Mouse (Mus musculus): Measurements from ENCODE around the gene Olfr1201. TPM values are rescaled to one million over a fixed set of nuclear protein-coding genes. Genes with fewer than 3 reads are reported as not detected.

Gene Olfr1201
- not detected for polyA plus RNA-seq (2017; shearing (Covaris generic))

GRCm38 (mm10) chr2:88792736-88793135, at the start of gene Olfr1201:
TSS of gene Olfr1201 (plus strand) at chr2:88793036.
- ATAC-seq, result no peak

GRCm38 (mm10) chr2:88743379-88743778, 49.5 kb upstream of the Olfr1201 start:
- no peak for ATAC-seq

- ATAC-seq, result no peak
These were observed 41.6 kb upstream of the Olfr1201 start, which contains the start of gene Olfr1198 for GRCm38 (mm10) chr2:88751270-88751669. TSS of gene Olfr1198 (minus strand) at chr2:88751370.

GRCm38 (mm10) chr2:88760369-88760768, 32.5 kb upstream of the Olfr1201 start, which contains the start of gene Olfr1199:
TSS of gene Olfr1199 (minus strand) at chr2:88760469.
- no peak for ATAC-seq

GRCm38 (mm10) chr2:88770388-88770787, 22.4 kb upstream of the Olfr1201 start, which contains the start of gene Olfr1200:
TSS of gene Olfr1200 (minus strand) at chr2:88770488.
- ATAC-seq, result no peak

- no peak for ATAC-seq
These were observed 21.4 kb downstream of the Olfr1201 start, which contains the start of gene Olfr1202 for GRCm38 (mm10) chr2:88814196-88814595. TSS of gene Olfr1202 (plus strand) at chr2:88814496.

GRCm38 (mm10) chr2:88829437-88829836, 36.6 kb downstream of the Olfr1201 start, which contains the start of gene Olfr1205:
TSS of gene Olfr1205 (plus strand) at chr2:88829737.
- ATAC-seq, result no peak

- ATAC-seq, result no peak
These were observed 45.6 kb downstream of the Olfr1201 start for GRCm38 (mm10) chr2:88838477-88838876.

Other genes starting within 250 kb of the Olfr1201 start
- gene Olfr1188, start 236.1 kb upstream of the Olfr1201 start, polyA plus RNA-seq (2017; shearing (Covaris generic)), result not detected
- not detected for gene Olfr1189, start 206.6 kb upstream of the Olfr1201 start, polyA plus RNA-seq (2017; shearing (Covaris generic))
- gene Olfr1191-ps1, start 152.5 kb upstream of the Olfr1201 start, polyA plus RNA-seq (2017; shearing (Covaris generic)), result not detected
- under 1 TPM; 0.15 to 0.16 TPM for gene Olfr1192-ps1, start 144.5 kb upstream of the Olfr1201 start, polyA plus RNA-seq (2017; shearing (Covaris generic))
- gene Olfr1193, start 117.4 kb upstream of the Olfr1201 start, polyA plus RNA-seq (2017; shearing (Covaris generic)), result not detected
- under 1 TPM in 1 of 2 experiments, not detected in 1; 0.12 TPM for gene Olfr1195, start 103.8 kb upstream of the Olfr1201 start, polyA plus RNA-seq (2017; shearing (Covaris generic))
- gene Olfr1196, start 88.4 kb upstream of the Olfr1201 start, polyA plus RNA-seq (2017; shearing (Covaris generic)), result not detected
- under 1 TPM in 1 of 2 experiments, not detected in 1; 0.20 TPM for gene Olfr1197, start 60.7 kb upstream of the Olfr1201 start, polyA plus RNA-seq (2017; shearing (Covaris generic))
- under 1 TPM in 1 of 2 experiments, not detected in 1; 0.09 TPM for gene Olfr1198, start 41.7 kb upstream of the Olfr1201 start, polyA plus RNA-seq (2017; shearing (Covaris generic))
- gene Olfr1199, start 32.6 kb upstream of the Olfr1201 start, polyA plus RNA-seq (2017; shearing (Covaris generic)), result not detected
- under 1 TPM in 1 of 2 experiments, not detected in 1; 0.11 TPM for gene Olfr1200, start 22.5 kb upstream of the Olfr1201 start, polyA plus RNA-seq (2017; shearing (Covaris generic))
- gene Olfr1202, start 21.5 kb downstream of the Olfr1201 start, polyA plus RNA-seq (2017; shearing (Covaris generic)), result not detected
- gene Olfr1205, start 36.7 kb downstream of the Olfr1201 start, polyA plus RNA-seq (2017; shearing (Covaris generic)), result not detected
- gene Olfr1204, start 56.3 kb downstream of the Olfr1201 start, polyA plus RNA-seq (2017; shearing (Covaris generic)), result not detected
- gene Olfr1206, start 70.2 kb downstream of the Olfr1201 start, polyA plus RNA-seq (2017; shearing (Covaris generic)), result not detected
- gene Olfr1208, start 109.3 kb downstream of the Olfr1201 start, polyA plus RNA-seq (2017; shearing (Covaris generic)), result under 1 TPM in 1 of 2 experiments, not detected in 1; 0.11 TPM
- not detected for gene Olfr1209, start 122.1 kb downstream of the Olfr1201 start, polyA plus RNA-seq (2017; shearing (Covaris generic))
- not detected for gene Olfr1211, start 145.1 kb downstream of the Olfr1201 start, polyA plus RNA-seq (2017; shearing (Covaris generic))
- gene Olfr1212, start 160.9 kb downstream of the Olfr1201 start, polyA plus RNA-seq (2017; shearing (Covaris generic)), result not detected
- not detected for gene Gm13762, start 187.2 kb downstream of the Olfr1201 start, polyA plus RNA-seq (2017; shearing (Covaris generic))
- not detected for gene Olfr1214, start 199.6 kb downstream of the Olfr1201 start, polyA plus RNA-seq (2017; shearing (Covaris generic))
- gene Olfr1215, start 213.9 kb downstream of the Olfr1201 start, polyA plus RNA-seq (2017; shearing (Covaris generic)), result not detected
- not detected for gene Olfr1216, start 225.3 kb downstream of the Olfr1201 start, polyA plus RNA-seq (2017; shearing (Covaris generic))
- gene Olfr1217, start 239.0 kb downstream of the Olfr1201 start, polyA plus RNA-seq (2017; shearing (Covaris generic)), result not detected

Data from CD4-positive, CD25-positive, alpha-beta regulatory T cell, adult 4 months (primary cell).